16 mouse cellular contexts compared by ENCODE assay signal in the genomic region with DNA sequence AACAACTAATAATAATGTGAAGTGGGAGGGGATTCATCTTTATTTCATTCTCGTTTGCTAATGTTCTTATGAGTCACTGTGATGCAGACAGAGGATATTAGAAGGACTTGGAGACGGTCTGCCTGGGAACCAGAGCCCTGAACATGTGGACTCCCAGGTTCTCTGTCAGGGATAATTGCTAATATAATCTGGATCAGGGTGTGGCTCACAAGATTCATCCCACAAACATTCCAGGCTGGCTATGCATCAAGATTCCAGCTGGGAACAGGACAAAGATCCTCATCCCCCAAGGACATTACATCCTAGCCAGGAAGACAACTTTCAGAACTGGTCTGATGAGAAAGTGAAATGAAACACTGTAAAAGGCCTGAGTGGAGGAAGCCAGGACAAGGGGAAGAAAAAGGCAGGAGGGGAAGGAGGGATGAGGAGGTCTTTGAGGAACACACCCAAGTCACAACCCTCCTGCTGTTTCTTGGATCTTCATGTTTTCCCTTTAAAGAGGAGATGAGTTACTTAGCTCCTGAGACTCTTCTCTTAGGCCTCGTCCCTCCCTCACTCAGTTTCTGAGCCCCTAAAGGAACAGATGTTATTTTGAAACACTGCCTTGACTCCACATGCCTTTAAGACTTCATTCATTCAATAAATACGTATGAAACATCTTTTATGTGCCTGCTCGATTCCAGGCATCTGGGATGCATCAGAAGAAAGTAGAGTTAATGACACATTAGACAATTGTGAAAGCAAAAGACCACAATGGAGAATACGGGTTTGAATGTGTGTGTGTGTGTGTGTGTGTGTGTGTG.
DNase-seq lines count a peak whose midpoint lies in the region; ATAC-seq and TF ChIP-seq lines count a peak whose summit lies in the region.
"Had no signal": no experiment of that assay in that cellular context is flagged by ENCODE, and none has a peak within 500 bp of the region (broad histone marks: within the 10 kb centered on the region; RNA-seq: fewer than 3 reads in every experiment).

No protein-coding gene starts in this region.

- H3K4me3 ChIP-seq in heart, adult 2 months, result no peak overlapping the region
- H3K4me3 ChIP-seq in embryonic facial prominence, embryonic 15.5 days (replicated peaks), result no peak overlapping the region
- no peak overlapping the region for H3K4me3 ChIP-seq in forebrain, embryonic 15.5 days
- H3K4me3 ChIP-seq: erythroblast, embryonic 14.5 days; hindbrain, embryonic 12.5 days; liver, embryonic 13.5 days; lung, embryonic 15.5 days; midbrain, embryonic 12.5 days had no signal

- 68% methylated on average over 6 of the region's 6 CpGs for WGBS in heart, adult 2 months
- WGBS in embryonic facial prominence, embryonic 15.5 days, result 36% methylated on average over 6 of the region's 6 CpGs
- WGBS in forebrain, embryonic 15.5 days, result 59% methylated on average over 6 of the region's 6 CpGs

- no peaks in the 10 kb centered on the region for H3K9me3 ChIP-seq in embryonic facial prominence, embryonic 15.5 days (replicated peaks)
- no peaks in the 10 kb centered on the region for H3K9me3 ChIP-seq in forebrain, embryonic 15.5 days
- H3K9me3 ChIP-seq: hindbrain, embryonic 12.5 days; liver, embryonic 13.5 days; lung, embryonic 15.5 days; midbrain, embryonic 12.5 days had no signal

- no peaks in the 10 kb centered on the region for H3K27me3 ChIP-seq in heart, adult 2 months (ENCODE audit: control insufficient read depth, insufficient read depth, low read length)
- H3K27me3 ChIP-seq in embryonic facial prominence, embryonic 15.5 days, result no peaks in the 10 kb centered on the region
- no peaks in the 10 kb centered on the region for H3K27me3 ChIP-seq in forebrain, embryonic 15.5 days
- H3K27me3 ChIP-seq: hindbrain, embryonic 12.5 days; liver, embryonic 13.5 days; lung, embryonic 15.5 days; midbrain, embryonic 12.5 days had no signal

- H3K79me2 ChIP-seq in heart, adult 2 months (replicated peaks; ENCODE audit: control insufficient read depth, insufficient read depth, low read length), result no peaks in the 10 kb centered on the region

- H3K4me1 ChIP-seq in heart, adult 2 months (ENCODE audit: control insufficient read depth, insufficient read depth, low read length), result no peaks in the 10 kb centered on the region
- 0 out of 2 replicates have a peak, but pooled peaks cover 3% of the 10 kb centered on the region for H3K4me1 ChIP-seq in embryonic facial prominence, embryonic 15.5 days
- H3K4me1 ChIP-seq in forebrain, embryonic 15.5 days, result 0 out of 2 replicates have a peak, but pooled peaks cover 5% of the 10 kb centered on the region
- H3K4me1 ChIP-seq: hindbrain, embryonic 12.5 days; liver, embryonic 13.5 days; lung, embryonic 15.5 days; midbrain, embryonic 12.5 days had no signal

- no peak overlapping the region for H3K9ac ChIP-seq in heart, adult 2 months (ENCODE audit: low read depth, low read length)
- no peak overlapping the region for H3K9ac ChIP-seq in embryonic facial prominence, embryonic 15.5 days
- H3K9ac ChIP-seq in forebrain, embryonic 15.5 days (replicated peaks), result no peak overlapping the region
- H3K9ac ChIP-seq: hindbrain, embryonic 12.5 days; liver, embryonic 13.5 days; lung, embryonic 15.5 days; midbrain, embryonic 12.5 days had no signal

- ATAC-seq in embryonic facial prominence, embryonic 15.5 days (ENCODE audit: insufficient number of reproducible peaks, low FRiP score, low TSS enrichment, low read depth), result no peak
- no peak for ATAC-seq in forebrain, embryonic 15.5 days (replicated peaks)

- TF ChIP-seq EP300 in heart, adult 2 months (IDR thresholded peaks at IDR 0.05; ENCODE audit: insufficient read depth, low read depth, low read length), result no peak

- DNase-seq in heart, adult 18-20 months, result peak; percentile 11 to 19
- DNase-seq in heart, adult 2 months, result no peak
- peak; percentile 93 for DNase-seq in 3T3-L1 (ENCODE audit: low read depth, low spot score)
- peak; percentile 38 for DNase-seq in gonadal fat pad, adult 2 months (ENCODE audit: low read depth)
- no peak for DNase-seq in layer of hippocampus, adult 11-12 months (ENCODE audit: low spot score)
- DNase-seq in adrenal gland, postnatal 4 days (ENCODE audit: low spot score in 2 of 2), result no peak
- DNase-seq: adrenal gland, adult 2 months; cerebellum, postnatal 10 days; liver, embryonic 13.5 days; thymus, postnatal 4 days had no signal

- no peak for TF ChIP-seq POLR2A in heart, adult 2 months (IDR thresholded peaks at IDR 0.05; ENCODE audit: insufficient read depth, low read depth, low read length)

- H3K4me2 ChIP-seq in embryonic facial prominence, embryonic 15.5 days (replicated peaks), result no peak overlapping the region
- no peak overlapping the region for H3K4me2 ChIP-seq in forebrain, embryonic 15.5 days (replicated peaks)
- H3K4me2 ChIP-seq: hindbrain, embryonic 12.5 days; liver, embryonic 13.5 days; lung, embryonic 15.5 days; midbrain, embryonic 12.5 days had no signal

- intact Hi-C loops in heart, adult 2 months (cut with DNase I), result no loop called here

- H3K27ac ChIP-seq in heart, adult 2 months, result no peak overlapping the region
- 0 out of 2 replicates have a peak overlapping the region, but pooled peaks have one; percentile 24 for H3K27ac ChIP-seq in embryonic facial prominence, embryonic 15.5 days (replicated peaks)
- no peak overlapping the region for H3K27ac ChIP-seq in forebrain, embryonic 15.5 days (replicated peaks)
- H3K27ac ChIP-seq: hindbrain, embryonic 12.5 days; liver, embryonic 13.5 days; lung, embryonic 15.5 days; midbrain, embryonic 12.5 days had no signal

- H3K36me3 ChIP-seq in heart, adult 2 months (ENCODE audit: control insufficient read depth, insufficient read depth, low read length), result no peaks in the 10 kb centered on the region
- no peaks in the 10 kb centered on the region for H3K36me3 ChIP-seq in embryonic facial prominence, embryonic 15.5 days
- H3K36me3 ChIP-seq in forebrain, embryonic 15.5 days, result no peaks in the 10 kb centered on the region
- H3K36me3 ChIP-seq: hindbrain, embryonic 12.5 days; liver, embryonic 13.5 days; lung, embryonic 15.5 days; midbrain, embryonic 12.5 days had no signal

- TF ChIP-seq CTCF in heart, adult 2 months (IDR thresholded peaks at IDR 0.05), result no peak

Comparison
In these comparisons a context has a peak if more than half of its experiments do, and no peak if none do; other contexts are left out.
1. DNase-seq: peak in heart, adult 18-20 months (2 of 2), 3T3-L1 (single experiment) and gonadal fat pad, adult 2 months (single experiment); none in heart, adult 2 months (0 of 2), layer of hippocampus, adult 11-12 months (single experiment) and adrenal gland, postnatal 4 days (0 of 2).